Mouse (Mus musculus) cerebellum, postnatal 25 days (tissue): ENCODE results near the gene Cs.
A peak's percentile ranks its signal among the peaks of the same experiment; 100 is the strongest.

Source experiments
- DNase-seq, 2 experiments: peaks; one replicate each; pipeline ENCODE4 v3.0.0; 2021; ENCODE audit warnings: mixed read lengths in 2 of 2

Gene Cs

GRCm38 (mm10) chr10:128377222-128377939, 39.8 kb downstream of the Cs start:
- DNase-seq, result peak in 1 of 2 experiments; percentile 47

GRCm38 (mm10) chr10:128377940-128378448, 40.5 kb downstream of the Cs start:
- DNase-seq, result no peak

DNA sequence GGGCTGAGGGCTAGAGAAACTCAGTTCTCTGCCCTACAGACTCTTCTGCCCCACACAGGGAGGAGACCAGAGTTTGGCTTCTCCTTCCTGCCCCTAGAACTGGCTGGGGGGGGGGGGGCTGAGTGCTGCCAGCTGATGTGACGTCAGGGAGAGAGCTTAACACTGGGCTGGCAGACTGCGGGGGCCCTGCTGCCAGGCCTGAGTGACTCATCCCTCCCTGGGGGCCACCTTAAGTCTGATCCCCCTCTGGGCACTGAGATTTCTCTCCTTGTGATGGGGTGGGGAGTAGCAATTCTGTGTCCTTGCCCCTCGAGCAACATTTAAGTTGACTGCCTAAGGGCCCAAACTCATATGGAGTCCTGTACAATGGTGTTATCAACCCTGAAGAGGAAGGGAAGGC, 40.9 kb downstream of the Cs start:
- DNase-seq, result peak in 1 of 2 experiments; percentile 51

DNA sequence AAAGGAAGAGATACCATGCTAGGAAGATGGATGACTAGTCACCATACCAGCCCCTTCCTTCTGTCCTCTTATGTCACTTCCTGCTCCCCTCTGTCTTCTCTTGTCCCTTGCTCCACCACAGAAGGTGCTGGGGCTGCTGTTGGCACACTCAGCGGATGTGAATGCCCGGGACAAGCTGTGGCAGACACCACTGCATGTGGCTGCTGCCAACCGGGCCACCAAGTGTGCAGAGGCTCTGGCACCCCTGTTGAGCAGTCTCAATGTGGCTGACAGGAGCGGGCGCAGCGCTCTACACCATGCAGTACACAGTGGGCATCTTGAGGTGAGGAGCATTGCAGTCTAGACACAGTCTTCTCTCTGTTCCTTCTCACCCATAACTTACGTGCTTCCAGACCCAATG, 41.7 kb downstream of the Cs start:
- DNase-seq, result peak in 1 of 2 experiments; percentile 37

DNA sequence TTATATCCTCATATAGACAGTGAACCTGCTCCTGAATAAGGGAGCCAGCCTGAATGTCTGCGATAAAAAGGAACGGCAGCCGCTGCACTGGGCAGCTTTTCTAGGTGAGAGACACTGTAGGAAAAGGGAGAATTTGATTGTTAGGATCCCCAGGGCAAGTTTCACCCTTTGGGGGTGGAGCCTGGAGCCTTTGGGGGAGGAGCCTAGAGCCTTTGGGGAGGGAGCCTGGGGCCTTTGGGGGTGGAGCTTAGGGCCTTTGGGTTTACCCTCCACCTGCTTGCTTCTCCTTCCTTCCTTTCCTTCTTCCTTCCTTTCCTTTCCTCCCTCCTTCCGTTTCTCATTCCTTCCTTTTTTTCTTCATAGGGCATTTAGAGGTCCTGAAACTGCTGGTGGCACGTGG, 43.0 kb downstream of the Cs start:
- no peak for DNase-seq

GRCm38 (mm10) chr10:128382482-128382881, 44.9 kb downstream of the Cs start:
- no peak for DNase-seq

GRCm38 (mm10) chr10:128385902-128386301, 48.4 kb downstream of the Cs start:
- DNase-seq, result no peak

DNA sequence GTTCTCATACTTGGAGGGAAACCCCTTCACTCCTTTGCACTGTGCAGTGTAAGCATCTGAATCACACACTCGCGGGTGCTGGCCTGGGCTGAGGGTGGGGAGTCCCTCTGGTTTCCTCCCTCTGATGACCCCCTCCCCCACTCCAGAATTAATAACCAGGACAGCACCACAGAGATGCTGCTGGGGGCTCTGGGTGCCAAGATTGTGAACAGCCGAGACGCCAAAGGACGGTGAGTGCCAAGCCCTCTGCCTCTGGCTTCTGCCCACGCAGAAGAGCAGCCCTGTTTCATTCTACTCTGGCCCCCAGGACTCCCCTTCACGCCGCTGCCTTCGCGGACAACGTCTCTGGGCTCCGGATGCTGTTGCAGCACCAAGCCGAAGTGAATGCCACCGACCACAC, 51.4 kb downstream of the Cs start:
- no peak for DNase-seq

- peak; percentile 25 to 28 for DNase-seq
Measured at GRCm38 (mm10) chr10:128389570-128389969, 52.0 kb downstream of the Cs start.

DNA sequence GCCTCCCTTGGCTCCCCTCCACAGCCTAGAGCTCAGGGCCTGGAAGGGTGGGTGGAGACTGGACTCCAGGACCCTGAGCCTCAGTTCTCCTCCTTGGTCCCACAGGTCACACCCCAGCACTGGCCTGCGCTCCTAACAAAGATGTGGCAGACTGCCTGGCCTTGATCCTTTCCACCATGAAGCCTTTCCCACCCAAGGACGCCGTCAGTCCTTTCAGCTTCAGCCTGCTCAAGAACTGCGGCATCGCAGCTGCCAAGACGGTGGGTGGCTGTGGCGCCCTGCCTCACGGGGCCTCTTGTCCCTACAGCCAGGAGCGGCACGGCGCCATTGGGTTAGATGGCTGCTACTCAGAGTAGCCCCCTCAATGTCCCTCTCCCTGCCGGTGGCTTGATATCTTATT, 52.8 kb downstream of the Cs start:
- DNase-seq, result peak; percentile 19 to 32

- DNase-seq, result peak; percentile 10 to 11
Measured at GRCm38 (mm10) chr10:128391850-128392249, 54.3 kb downstream of the Cs start.

DNA sequence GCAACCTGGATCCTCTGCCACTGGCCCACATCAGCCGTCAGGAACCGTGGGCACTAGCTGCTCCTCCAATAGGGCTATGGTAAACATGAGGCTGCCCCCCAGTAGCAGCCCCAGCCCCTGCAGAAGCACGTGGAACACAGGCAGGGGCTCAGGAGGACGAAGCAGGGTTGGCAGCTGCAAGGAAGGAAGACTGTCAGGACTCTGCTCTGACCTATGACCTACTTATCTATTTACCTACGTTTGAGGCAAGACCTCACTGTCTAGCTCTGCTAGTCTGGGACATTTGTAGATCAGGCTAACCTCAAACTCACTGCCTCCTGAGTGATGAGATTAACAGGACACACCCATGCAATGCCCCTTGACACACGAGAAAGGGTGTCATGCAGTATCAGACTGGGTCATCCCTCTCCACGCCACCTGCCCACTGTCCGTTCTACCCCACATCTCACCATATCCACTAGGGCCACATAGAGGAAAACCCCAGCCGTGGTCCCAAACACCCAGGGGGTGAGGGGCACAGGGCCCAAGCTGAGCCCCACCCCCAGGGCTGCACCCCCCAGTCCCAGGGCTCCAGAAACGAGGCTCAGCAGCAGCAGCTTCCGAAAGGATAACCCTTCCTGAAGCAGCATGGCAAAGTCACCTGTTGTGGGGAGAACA, 58.6 kb downstream of the Cs start:
- peak in 1 of 2 experiments; percentile 11 for DNase-seq

DNA sequence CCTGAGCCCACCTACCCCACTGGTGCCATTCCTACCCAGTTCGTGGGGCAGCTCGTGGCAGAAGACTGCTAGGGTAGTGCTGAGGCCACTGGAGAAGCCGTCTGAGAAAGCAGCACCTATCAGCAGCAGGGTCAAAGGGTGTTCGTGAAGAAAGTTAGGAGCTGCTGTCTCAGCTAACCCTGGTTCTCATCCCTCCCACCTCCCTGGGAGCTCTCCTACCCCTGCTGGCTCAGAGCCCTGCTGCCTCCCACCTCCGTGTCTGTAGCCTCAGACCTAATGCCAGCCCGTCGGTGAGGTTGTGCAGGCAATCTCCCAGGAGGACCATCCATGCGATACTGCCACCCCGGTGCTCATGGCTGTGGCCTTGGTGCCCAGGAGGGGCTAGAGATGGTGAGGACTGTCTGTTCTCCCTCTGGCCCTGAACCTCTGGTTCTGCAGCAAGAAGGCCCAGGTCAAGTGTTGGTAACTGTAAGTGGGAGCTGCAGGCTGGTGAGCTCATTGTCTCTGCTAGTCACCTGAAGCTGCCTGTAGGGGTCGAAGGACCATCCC, 59.3 kb downstream of the Cs start:
- DNase-seq, result peak in 1 of 2 experiments; percentile 24

DNA sequence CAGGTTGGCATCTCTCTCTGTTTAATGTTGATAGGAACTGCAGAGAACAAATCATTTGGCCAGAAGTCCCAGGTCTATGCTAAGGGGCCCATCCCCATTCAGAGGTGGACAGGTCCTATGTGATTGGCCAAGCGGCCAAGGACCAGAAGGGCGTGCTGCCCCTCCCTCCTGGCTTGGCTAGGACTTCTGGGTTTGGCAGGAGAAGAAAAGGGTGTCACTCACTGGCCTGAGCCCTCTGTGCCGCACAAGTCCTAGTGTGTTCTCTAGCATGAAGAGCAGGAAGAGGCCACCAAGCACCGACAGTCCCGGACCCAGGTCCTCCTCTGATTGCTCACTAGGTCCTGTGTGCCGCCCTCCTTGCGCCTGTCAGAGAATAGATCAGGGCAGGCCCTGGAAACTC, 59.9 kb downstream of the Cs start:
- peak; percentile 71 to 76 for DNase-seq

DNA sequence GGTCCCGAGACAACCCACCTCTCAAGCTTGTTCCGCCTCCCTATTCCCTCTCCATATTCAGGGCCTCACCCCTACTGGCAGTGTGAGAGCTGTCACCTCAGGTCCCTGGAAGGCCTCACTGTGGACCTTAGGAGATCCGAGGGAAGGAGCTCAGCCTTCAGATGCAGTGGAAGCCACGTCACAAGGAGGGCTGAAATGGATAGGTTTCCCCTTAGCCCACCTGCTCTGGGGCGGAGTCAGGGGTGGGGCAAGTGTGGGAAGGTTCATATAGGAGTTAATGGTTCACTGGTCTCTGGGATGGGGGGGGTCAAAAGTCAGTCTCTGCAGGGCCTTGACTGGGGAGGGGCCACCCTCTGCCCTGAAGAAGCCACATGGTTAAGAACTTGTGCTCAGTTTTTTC, 62.8 kb downstream of the Cs start:
- no peak for DNase-seq

- no peak for DNase-seq
Measured at GRCm38 (mm10) chr10:128401056-128401455, 63.5 kb downstream of the Cs start, which contains the start of gene Slc39a5. Slc39a5 (minus strand) TSS chr10:128401229.

- no peak for DNase-seq
Measured at GRCm38 (mm10) chr10:128401638-128402037, 64.1 kb downstream of the Cs start.

DNA sequence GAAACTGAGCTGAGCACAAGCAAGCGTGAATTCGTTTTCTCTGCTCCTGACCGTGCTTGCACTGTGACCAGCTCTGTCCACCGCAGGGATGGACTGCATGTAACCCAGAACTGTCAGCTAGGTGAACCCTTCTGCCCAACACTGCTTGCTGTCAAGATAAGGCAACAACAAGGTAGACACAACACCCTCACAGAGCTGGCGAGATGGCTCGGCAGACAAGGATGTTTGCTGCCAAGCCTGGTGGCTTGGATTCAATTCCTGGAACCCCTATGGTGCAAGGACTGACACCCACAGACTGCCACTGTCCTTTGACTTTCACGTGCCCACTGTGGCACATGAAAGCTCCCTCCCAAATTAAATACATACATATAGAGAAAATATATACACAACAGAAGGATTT, 66.4 kb downstream of the Cs start:
- DNase-seq, result peak; percentile 84 to 89

- peak; percentile 59 to 62 for DNase-seq
Measured at GRCm38 (mm10) chr10:128408591-128409535, 71.3 kb downstream of the Cs start.

DNA sequence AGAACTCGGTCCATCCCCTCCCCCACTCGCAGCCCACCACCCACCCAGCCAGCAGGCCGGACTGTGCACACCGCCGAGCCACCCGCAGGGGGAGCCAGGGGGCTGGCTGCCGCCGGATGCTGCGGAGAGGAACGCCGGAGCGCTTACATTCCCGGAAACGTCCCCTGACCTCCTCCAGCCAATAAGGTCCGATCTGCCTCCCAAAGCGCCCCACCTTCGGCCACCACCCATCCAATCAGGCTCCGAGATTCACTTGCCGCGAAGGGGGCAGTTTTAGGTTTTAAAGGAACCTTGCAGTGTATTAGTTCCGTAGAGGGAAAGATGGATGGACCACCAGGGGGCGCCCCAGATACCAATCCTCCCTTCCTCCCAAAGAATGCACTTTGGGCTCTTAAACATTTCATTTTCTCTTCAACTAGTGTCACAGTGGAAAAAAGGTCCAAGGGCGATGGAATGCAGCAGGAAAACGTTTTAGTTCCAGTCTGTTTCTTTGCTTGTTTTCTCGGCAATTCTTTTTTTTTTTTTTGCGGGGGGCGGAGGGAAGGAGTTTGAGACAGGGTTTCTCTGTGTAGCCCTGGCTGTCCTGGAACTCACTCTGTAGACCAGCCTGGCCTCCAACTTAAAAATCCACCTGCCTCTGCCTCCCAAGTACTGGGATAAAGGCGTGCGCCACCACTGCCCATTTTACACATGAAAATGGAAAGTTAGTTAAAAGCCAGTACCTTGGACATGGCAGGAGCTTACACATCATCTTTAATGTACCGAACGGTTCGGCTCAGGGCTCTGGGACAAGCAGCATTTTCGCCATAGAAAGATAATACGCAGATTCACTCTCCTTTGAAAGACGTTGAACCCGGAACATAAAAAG, 72.4 kb downstream of the Cs start:
- DNase-seq, result peak; percentile 97 to 98

DNA sequence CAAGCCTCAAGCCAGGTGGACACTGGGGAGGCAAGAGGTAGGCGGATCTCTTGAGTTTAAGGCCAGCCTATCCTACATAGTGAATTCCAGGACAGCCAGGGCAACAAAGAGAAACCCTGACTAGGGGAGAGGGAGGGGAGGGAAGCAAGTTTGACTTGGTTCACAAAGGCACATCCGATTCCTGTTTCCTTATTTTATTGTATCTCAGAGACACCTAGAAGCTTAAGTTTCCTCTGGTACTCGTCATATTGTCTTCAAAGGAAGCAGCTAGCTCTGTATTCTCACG, 73.0 kb downstream of the Cs start:
- DNase-seq, result no peak
